ENCODE assay signal across 27 mouse cellular contexts in genomic region chr16:3777986-3778385, GRCm38 (mm10). TPM values are rescaled to one million over a fixed set of nuclear protein-coding genes. Genes with fewer than 3 reads are reported as not detected.
DNase-seq lines count a peak whose midpoint lies in the region; ATAC-seq and TF ChIP-seq lines count a peak whose summit lies in the region.
"Had no signal": no experiment of that assay in that cellular context is flagged by ENCODE, and none has a peak within 500 bp of the region (broad histone marks: within the 10 kb centered on the region; RNA-seq: fewer than 3 reads in every experiment).

No protein-coding gene starts in this region.

- no peak overlapping the region for H3K9ac ChIP-seq in ES-E14 (ENCODE audit: insufficient read depth, low read depth, low read length, poor library complexity, severe bottlenecking)
- no peak overlapping the region for H3K9ac ChIP-seq in midbrain, embryonic 13.5 days (replicated peaks)
- H3K9ac ChIP-seq: embryonic facial prominence, embryonic 13.5 days; embryonic facial prominence, embryonic 15.5 days; forebrain, embryonic 12.5 days had no signal

- H3K36me3 ChIP-seq in ES-E14 (ENCODE audit: control insufficient read depth, insufficient read depth, low read length, poor library complexity, severe bottlenecking): no peaks in the 10 kb centered on the region; the same call in 1 of the 2 replicates
- H3K36me3 ChIP-seq in midbrain, embryonic 13.5 days: no peaks in the 10 kb centered on the region
- H3K36me3 ChIP-seq: embryonic facial prominence, embryonic 13.5 days; embryonic facial prominence, embryonic 15.5 days; forebrain, embryonic 10.5 days; forebrain, embryonic 12.5 days had no signal

- no peaks in the 10 kb centered on the region for H3K9me3 ChIP-seq in ES-E14 (ENCODE audit: control insufficient read depth, insufficient read depth, low read depth, low read length)
- no peaks in the 10 kb centered on the region for H3K9me3 ChIP-seq in midbrain, embryonic 13.5 days
- H3K9me3 ChIP-seq: embryonic facial prominence, embryonic 13.5 days; embryonic facial prominence, embryonic 15.5 days; forebrain, embryonic 10.5 days; forebrain, embryonic 12.5 days had no signal

- in situ Hi-C loops in ES-E14 (cut with MboI; ENCODE audit: low sequenced_read_pairs in 2 of 2, unreplicated experiment in 2 of 2): no loop called here

- 71% methylated on average over 3 of the region's 3 CpGs for WGBS in midbrain, embryonic 13.5 days

- H3K4me3 ChIP-seq in ES-E14 (ENCODE audit: insufficient read depth in 1 of 2, low read depth in 1 of 2, low read length in 2 of 2, poor library complexity in 1 of 2, severe bottlenecking in 1 of 2): no peak overlapping the region
- no peak overlapping the region for H3K4me3 ChIP-seq in midbrain, embryonic 13.5 days (replicated peaks)
- H3K4me3 ChIP-seq: embryonic facial prominence, embryonic 13.5 days; embryonic facial prominence, embryonic 15.5 days; erythroblast, embryonic 14.5 days; forebrain, embryonic 10.5 days; forebrain, embryonic 12.5 days had no signal

- DNase-seq in ES-CJ7 (ENCODE audit: low read depth, low spot score) (peak; percentile 82), ES-E14 (ENCODE audit: low read depth, low spot score) (peak; percentile 48), WW6 (ENCODE audit: low read depth, low spot score) (peak; percentile 18)
- no peak for DNase-seq in embryo, embryonic 9.5 days (ENCODE audit: extremely low spot score)
- DNase-seq in thymus, postnatal 4 days: no peak
- DNase-seq: adrenal gland, adult 8-10 months; adrenal gland, postnatal 14 days; adrenal gland, postnatal 36 days; cerebellum, adult 11-12 months; cerebellum, adult 2 months; cerebellum, adult 9-10 months; cerebellum, postnatal 10 days; cerebellum, postnatal 25 days had no signal

- H3K27ac ChIP-seq in ES-E14 (ENCODE audit: insufficient read depth, low read depth, low read length, poor library complexity, severe bottlenecking): no peak overlapping the region
- no peak overlapping the region for H3K27ac ChIP-seq in midbrain, embryonic 13.5 days
- H3K27ac ChIP-seq: embryonic facial prominence, embryonic 13.5 days; embryonic facial prominence, embryonic 15.5 days; forebrain, embryonic 10.5 days; forebrain, embryonic 12.5 days had no signal

- ATAC-seq in midbrain, embryonic 13.5 days: no peak
- ATAC-seq: activated CD4-positive, CD25-positive, alpha-beta regulatory T cell, adult 4 months; forebrain, embryonic 14.5 days; forebrain, embryonic 16.5 days had no signal

- H3K4me1 ChIP-seq in ES-E14 (ENCODE audit: control insufficient read depth in 2 of 2, insufficient read depth in 2 of 2, low read length in 2 of 2, poor library complexity in 1 of 2): peaks cover 3% of the 10 kb centered on the region in 2 experiments; a peak in 2 of 4 replicates
- H3K4me1 ChIP-seq in midbrain, embryonic 13.5 days (replicated peaks): no peaks in the 10 kb centered on the region
- H3K4me1 ChIP-seq: embryonic facial prominence, embryonic 13.5 days; embryonic facial prominence, embryonic 15.5 days; forebrain, embryonic 10.5 days; forebrain, embryonic 12.5 days had no signal

- H3K27me3 ChIP-seq in midbrain, embryonic 13.5 days: no peaks in the 10 kb centered on the region
- H3K27me3 ChIP-seq: embryonic facial prominence, embryonic 13.5 days; embryonic facial prominence, embryonic 15.5 days had no signal

- no peak overlapping the region for H3K4me2 ChIP-seq in midbrain, embryonic 13.5 days (replicated peaks)
- H3K4me2 ChIP-seq: embryonic facial prominence, embryonic 13.5 days; embryonic facial prominence, embryonic 15.5 days; forebrain, embryonic 12.5 days had no signal

TF ChIP-seq in ES-E14, 5 proteins besides CTCF, POLR2A, EP300 and RAD21:
- no peak for TF ChIP-seq ZNF384 (IDR thresholded peaks at IDR 0.05; ENCODE audit: low read depth, low read length)
- TF ChIP-seq MAFK (IDR thresholded peaks at IDR 0.05; ENCODE audit: insufficient read depth, low read depth, low read length): no peak
- no peak for TF ChIP-seq HCFC1 (IDR thresholded peaks at IDR 0.05; ENCODE audit: borderline replicate concordance, insufficient read depth, low read length)
- TF ChIP-seq CHD2 (IDR thresholded peaks at IDR 0.05; ENCODE audit: low read depth, low read length): no peak
- no peak for TF ChIP-seq ZC3H11A (IDR thresholded peaks at IDR 0.05; ENCODE audit: borderline replicate concordance, low read depth, low read length)

RNA-seq across cellular contexts. Expression of gene Zfp263, which starts 34.1 kb away (rescaled TPM):
- total RNA-seq in ES-E14 (2012; rRNA removed): 25.4 and 27.5 TPM in 2 replicates
- polyA plus RNA-seq in midbrain, embryonic 13.5 days (2015; fragmentation: Nextera tagmentation; extraction: Ambion mirVana): 61.1 and 63.5 TPM in 2 replicates
- polyA plus RNA-seq: C2C12 had no signal

RNA-seq across cellular contexts. Expression of gene Olfr15, which starts 52.7 kb away (rescaled TPM):
- total RNA-seq in ES-E14 (2012; rRNA removed): not detected in 2 replicates
- not detected in 2 replicates for polyA plus RNA-seq in midbrain, embryonic 13.5 days (2015; fragmentation: Nextera tagmentation; extraction: Ambion mirVana)
- total RNA-seq: adrenal gland, adult 18-20 months; adrenal gland, adult 8-10 months; adrenal gland, postnatal 14 days; adrenal gland, postnatal 36 days; MEL had no signal
- polyA plus RNA-seq: activated CD4-positive, CD25-positive, alpha-beta regulatory T cell, adult 4 months; C2C12; cerebellum, adult 2 months; cortical plate, adult 2 months; erythroblast, embryonic 14.5 days; forebrain, embryonic 10.5 days; forebrain, embryonic 14.5 days; forebrain, embryonic 16.5 days; frontal cortex, adult 2 months had no signal

Comparison
In these comparisons a context has a peak if more than half of its experiments do, and no peak if none do; other contexts are left out.
1. DNase-seq: peak in ES-CJ7 (single experiment), ES-E14 (single experiment) and WW6 (single experiment); none in embryo, embryonic 9.5 days (single experiment) and thymus, postnatal 4 days (single experiment).